Mouse (Mus musculus): ENCODE results near the gene Smtnl2. TPM values are rescaled to one million over a fixed set of nuclear protein-coding genes. Genes with fewer than 3 reads are reported as not detected.

Gene Smtnl2
- polyA plus RNA-seq, 1 experiment from 2014 or later, result 4.9 TPM

DNA sequence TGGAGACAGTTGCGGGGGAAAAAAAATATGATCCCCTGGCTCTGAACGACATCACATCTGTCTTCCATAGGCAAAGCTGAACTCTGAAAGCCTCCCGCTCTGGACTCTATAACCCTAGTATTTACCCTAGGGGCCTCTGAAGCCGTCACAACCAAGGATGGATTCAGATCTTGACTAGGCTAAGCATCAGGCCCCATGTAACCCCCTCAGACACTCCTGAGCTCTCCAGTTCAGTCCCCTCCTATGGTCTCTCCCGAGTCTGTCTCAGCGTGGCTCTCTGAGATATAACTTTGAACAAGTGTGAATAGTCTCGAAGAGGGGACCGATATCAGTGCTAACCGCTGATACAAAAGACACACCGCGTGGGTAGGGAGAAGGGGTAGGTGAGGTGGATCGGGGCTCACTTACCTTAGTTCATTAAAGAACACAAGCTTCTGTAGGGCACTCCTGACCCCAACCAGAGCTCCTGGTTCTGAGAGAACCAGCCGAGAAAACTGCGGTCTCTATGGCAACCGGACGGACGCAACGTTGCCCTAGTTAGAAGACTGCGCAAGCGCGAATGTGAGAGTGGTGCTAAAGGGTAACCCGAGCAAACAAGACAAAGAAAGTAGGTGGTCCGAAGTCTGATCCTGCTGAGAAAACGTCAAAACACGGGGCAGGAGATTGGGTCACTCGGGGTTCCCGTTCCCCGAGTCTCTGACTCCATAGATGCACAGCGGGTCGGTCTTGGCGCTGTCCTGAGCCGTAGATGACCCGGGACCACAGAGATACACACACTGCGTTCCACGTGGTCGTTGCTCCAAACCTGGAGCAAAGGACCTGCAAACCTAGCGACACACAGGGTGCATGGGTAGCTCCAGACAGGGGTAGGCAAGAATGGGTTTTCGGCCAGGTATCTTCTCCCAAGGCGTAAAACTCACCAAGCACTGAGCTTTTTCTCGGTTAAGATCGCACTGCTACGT, 49.8 kb downstream of the Smtnl2 start:
- Histone ChIP-seq H3K4me2 (ENCODE audit: low read depth, low read length) (peak overlapping the region; percentile 55), H3K27ac (ENCODE audit: low read length) (no peak overlapping the region), H3K9ac (ENCODE audit: low read depth, low read length) (no peak overlapping the region), H3K27me3 (ENCODE audit: control insufficient read depth, insufficient read depth, low read depth, low read length) (no peaks in the 10 kb centered on the region), H3K4me1 (ENCODE audit: control insufficient read depth, low read depth, low read length) (no peaks in the 10 kb centered on the region), H3K4me3 (ENCODE audit: low read depth, low read length) (peak overlapping the region; percentile 38), H3K9me3 (replicated peaks; ENCODE audit: control insufficient read depth, low read length) (no peaks in the 10 kb centered on the region), H3K36me3 (ENCODE audit: control insufficient read depth, insufficient read depth) (no peaks in the 10 kb centered on the region)
- WGBS (ENCODE audit: insufficient replicate concordance), result 10% methylated on average over 42 of the region's 42 CpGs
- ATAC-seq (ENCODE audit: low read depth), result no peak; the same call in 1 of the 2 replicates

DNA sequence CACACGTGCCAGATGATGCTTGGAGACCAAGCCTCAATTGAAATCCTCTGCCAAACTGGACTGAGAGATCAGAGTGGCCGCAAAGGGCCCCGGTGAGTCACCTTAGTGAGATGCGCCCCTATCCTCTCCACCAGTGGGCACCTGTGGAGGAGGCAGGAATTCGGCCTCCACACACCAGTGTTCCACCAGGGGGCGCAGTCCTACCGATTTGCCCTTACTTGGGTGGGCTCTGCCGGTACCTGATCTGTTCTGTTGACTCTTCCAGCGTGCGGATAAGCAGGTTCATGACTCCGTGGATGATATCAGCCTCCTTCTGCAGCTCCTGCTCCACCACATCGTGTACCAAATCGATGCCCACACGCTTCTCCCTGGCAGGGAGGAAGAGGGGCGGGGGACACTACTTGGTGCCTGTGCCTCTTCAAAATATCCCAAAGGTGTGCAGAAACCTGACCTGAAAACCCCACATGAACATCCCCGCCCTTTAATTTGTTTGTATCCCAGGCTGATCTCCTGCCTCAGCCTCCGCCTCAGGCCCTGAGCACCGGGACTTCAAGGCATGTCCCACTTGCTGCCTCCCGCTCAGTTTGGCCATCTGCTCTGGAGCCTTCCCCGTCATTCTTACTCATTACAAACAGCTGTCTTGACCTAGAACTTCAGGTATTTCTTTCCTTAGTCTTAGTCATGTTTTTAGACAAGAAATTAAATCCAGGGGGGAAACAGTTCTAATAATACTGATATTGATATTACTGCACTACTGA, 56.4 kb downstream of the Smtnl2 start:
- Histone ChIP-seq H3K27me3 (ENCODE audit: control insufficient read depth, insufficient read depth, low read depth, low read length) (no peaks in the 10 kb centered on the region), H3K4me2 (ENCODE audit: low read depth, low read length) (no peak overlapping the region), H3K4me1 (ENCODE audit: control insufficient read depth, low read depth, low read length) (no peaks in the 10 kb centered on the region), H3K27ac (ENCODE audit: low read length) (no peak overlapping the region), H3K36me3 (ENCODE audit: control insufficient read depth, insufficient read depth) (no peaks in the 10 kb centered on the region), H3K4me3 (ENCODE audit: low read depth, low read length) (no peak overlapping the region), H3K9me3 (replicated peaks; ENCODE audit: control insufficient read depth, low read length) (no peaks in the 10 kb centered on the region), H3K9ac (ENCODE audit: low read depth, low read length) (no peak overlapping the region)
- 0 out of 2 replicates have a peak, but pooled peaks have one; percentile 19 for ATAC-seq (ENCODE audit: low read depth)
- 19% methylated on average over 20 of the region's 20 CpGs for WGBS (ENCODE audit: insufficient replicate concordance)

DNA sequence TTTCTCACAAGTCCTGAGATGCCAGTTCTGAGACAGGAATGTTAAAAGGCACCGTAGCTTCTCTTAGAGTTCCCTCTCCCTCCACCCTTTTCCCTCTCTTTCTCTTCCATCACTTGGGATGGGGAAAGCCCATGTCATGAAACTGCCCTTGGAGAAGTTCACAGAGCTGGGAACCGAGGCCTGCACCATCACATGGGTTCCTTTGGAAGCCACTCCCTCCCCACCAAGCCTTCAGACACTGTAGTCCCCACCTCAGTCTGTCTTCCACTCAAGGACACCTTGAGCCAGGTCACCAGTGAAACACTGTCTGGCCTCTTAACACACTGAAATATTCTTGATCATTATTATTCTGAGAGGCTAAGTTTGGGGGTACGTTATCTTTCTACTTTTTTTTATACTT, 58.3 kb downstream of the Smtnl2 start:
- Histone ChIP-seq H3K4me3 (ENCODE audit: low read depth, low read length) (no peak overlapping the region), H3K27ac (ENCODE audit: low read length) (no peak overlapping the region)
- WGBS (ENCODE audit: insufficient replicate concordance), result 63% methylated on average over 3 of the region's 3 CpGs

DNA sequence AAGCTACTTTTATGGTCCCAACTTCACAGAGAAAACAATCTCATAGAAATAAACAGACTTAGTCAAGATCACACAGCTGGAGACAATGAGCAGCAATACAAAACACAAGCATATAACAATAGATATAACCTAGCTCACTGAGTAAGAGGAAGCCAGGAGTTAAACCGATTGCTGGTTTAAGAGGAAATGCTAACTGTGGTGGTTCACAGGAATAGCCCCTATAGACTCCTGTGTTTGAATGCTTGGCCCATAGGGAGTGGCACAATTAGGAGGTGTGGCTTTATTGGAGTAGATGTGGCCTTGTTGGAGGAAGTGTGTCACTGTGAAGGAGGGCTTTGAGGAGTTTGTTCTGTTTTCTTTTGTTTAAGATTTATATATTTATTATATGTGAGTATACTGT, 59.2 kb downstream of the Smtnl2 start:
- Histone ChIP-seq H3K4me2 (ENCODE audit: low read depth, low read length) (no peak overlapping the region), H3K4me1 (ENCODE audit: control insufficient read depth, low read depth, low read length) (no peaks in the 10 kb centered on the region; the same call in 1 of the 2 replicates), H3K36me3 (ENCODE audit: control insufficient read depth, insufficient read depth) (no peaks in the 10 kb centered on the region), H3K9ac (ENCODE audit: low read depth, low read length) (no peak overlapping the region), H3K4me3 (ENCODE audit: low read depth, low read length) (no peak overlapping the region), H3K27me3 (ENCODE audit: control insufficient read depth, insufficient read depth, low read depth, low read length) (no peaks in the 10 kb centered on the region), H3K27ac (ENCODE audit: low read length) (no peak overlapping the region), H3K9me3 (replicated peaks; ENCODE audit: control insufficient read depth, low read length) (no peaks in the 10 kb centered on the region)
- no peak for ATAC-seq (ENCODE audit: low read depth)
- WGBS (ENCODE audit: insufficient replicate concordance), result 9% methylated on average over 1 of the region's 1 CpGs

More for the DNA sequence above, 58.3 kb downstream of the Smtnl2 start:
- H3K36me3 ChIP-seq (ENCODE audit: control insufficient read depth, insufficient read depth), result no peaks in the 10 kb centered on the region
- ATAC-seq (ENCODE audit: low read depth), result no peak
- no peaks in the 10 kb centered on the region; the same call in 1 of the 2 replicates for H3K4me1 ChIP-seq (ENCODE audit: control insufficient read depth, low read depth, low read length)
- no peak overlapping the region for H3K9ac ChIP-seq (ENCODE audit: low read depth, low read length)
- no peak overlapping the region for H3K4me2 ChIP-seq (ENCODE audit: low read depth, low read length)
- H3K9me3 ChIP-seq (replicated peaks; ENCODE audit: control insufficient read depth, low read length), result no peaks in the 10 kb centered on the region
- no peaks in the 10 kb centered on the region for H3K27me3 ChIP-seq (ENCODE audit: control insufficient read depth, insufficient read depth, low read depth, low read length)

DNA sequence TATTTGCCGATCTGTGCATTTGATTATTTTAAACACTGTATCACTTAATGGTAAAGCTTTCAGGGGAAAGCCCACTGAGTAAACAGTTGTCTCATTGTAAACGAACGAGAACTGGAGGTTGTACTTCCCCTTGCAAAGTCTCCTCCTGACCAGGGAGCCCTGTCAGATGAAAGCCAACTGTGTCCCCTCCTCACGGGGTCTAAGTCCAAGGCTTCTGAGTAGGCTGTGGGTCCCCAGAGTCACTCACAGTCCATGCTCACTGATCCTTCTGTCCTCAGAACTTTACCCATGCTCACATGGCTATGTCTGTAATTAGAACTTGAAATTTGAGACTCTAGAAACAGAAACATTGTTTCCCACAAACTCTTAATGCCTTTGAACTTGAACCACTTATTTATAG, 61.9 kb downstream of the Smtnl2 start:
- Histone ChIP-seq H3K4me3 (ENCODE audit: low read depth, low read length) (no peak overlapping the region), H3K36me3 (ENCODE audit: control insufficient read depth, insufficient read depth) (no peaks in the 10 kb centered on the region), H3K27me3 (ENCODE audit: control insufficient read depth, insufficient read depth, low read depth, low read length) (no peaks in the 10 kb centered on the region), H3K27ac (ENCODE audit: low read length) (no peak overlapping the region), H3K9me3 (replicated peaks; ENCODE audit: control insufficient read depth, low read length) (no peaks in the 10 kb centered on the region), H3K9ac (ENCODE audit: low read depth, low read length) (no peak overlapping the region), H3K4me2 (ENCODE audit: low read depth, low read length) (no peak overlapping the region), H3K4me1 (ENCODE audit: control insufficient read depth, low read depth, low read length) (no peaks in the 10 kb centered on the region; the same call in 1 of the 2 replicates)
- ATAC-seq (ENCODE audit: low read depth), result no peak
- 39% methylated on average over 4 of the region's 4 CpGs for WGBS (ENCODE audit: insufficient replicate concordance)

DNA sequence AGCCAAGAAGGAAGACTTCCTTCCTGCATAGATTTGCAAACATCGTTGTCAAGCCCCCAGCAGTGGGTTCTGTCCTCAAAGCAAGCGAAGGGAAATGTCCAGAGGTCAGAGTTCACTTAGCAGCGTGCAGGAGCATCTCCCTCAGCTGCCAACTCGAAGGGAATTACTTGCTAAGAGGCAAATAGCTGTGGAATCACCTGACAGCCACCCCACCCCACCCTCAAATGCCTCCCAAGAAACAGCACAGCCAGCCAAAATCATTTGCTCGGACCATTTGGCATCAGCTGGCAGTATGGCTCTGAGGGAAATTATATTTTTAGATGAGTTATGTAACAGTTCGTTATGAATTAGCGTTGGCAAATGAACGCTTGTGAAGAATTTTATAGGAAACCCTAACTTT, 62.5 kb downstream of the Smtnl2 start:
- no peak overlapping the region for H3K27ac ChIP-seq (ENCODE audit: low read length)
- H3K9ac ChIP-seq (ENCODE audit: low read depth, low read length), result no peak overlapping the region
- no peaks in the 10 kb centered on the region for H3K36me3 ChIP-seq (ENCODE audit: control insufficient read depth, insufficient read depth)
- H3K4me2 ChIP-seq (ENCODE audit: low read depth, low read length), result no peak overlapping the region
- ATAC-seq (ENCODE audit: low read depth), result no peak
- H3K4me3 ChIP-seq (ENCODE audit: low read depth, low read length), result no peak overlapping the region
- H3K4me1 ChIP-seq (ENCODE audit: control insufficient read depth, low read depth, low read length), result no peaks in the 10 kb centered on the region; the same call in 1 of the 2 replicates
- H3K9me3 ChIP-seq (replicated peaks; ENCODE audit: control insufficient read depth, low read length), result no peaks in the 10 kb centered on the region
- no peaks in the 10 kb centered on the region for H3K27me3 ChIP-seq (ENCODE audit: control insufficient read depth, insufficient read depth, low read depth, low read length)
- WGBS (ENCODE audit: insufficient replicate concordance), result 45% methylated on average over 8 of the region's 8 CpGs

DNA sequence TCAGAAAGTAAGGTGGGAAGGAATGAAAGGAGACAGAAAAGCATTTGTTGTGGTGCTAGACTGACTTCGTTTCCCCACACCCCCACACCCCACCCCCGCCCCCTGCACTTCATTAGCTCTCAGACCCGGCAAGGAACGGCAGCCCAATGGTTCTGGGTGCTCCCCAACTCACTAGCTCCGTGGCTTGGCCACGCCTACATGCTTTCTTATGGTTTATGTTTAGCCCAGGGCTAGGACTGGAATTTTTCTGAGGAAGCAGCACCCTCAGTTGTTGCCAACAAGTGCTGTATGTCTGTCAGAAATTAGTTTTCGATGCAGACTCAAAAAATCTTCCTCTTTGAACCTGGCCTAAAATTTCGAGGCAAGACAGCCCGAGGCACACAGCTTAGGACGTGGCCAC, 63.0 kb downstream of the Smtnl2 start:
- no peak overlapping the region for H3K4me3 ChIP-seq (ENCODE audit: low read depth, low read length)
- H3K4me2 ChIP-seq (ENCODE audit: low read depth, low read length), result no peak overlapping the region
- H3K4me1 ChIP-seq (ENCODE audit: control insufficient read depth, low read depth, low read length), result no peaks in the 10 kb centered on the region; the same call in 1 of the 2 replicates
- no peaks in the 10 kb centered on the region for H3K27me3 ChIP-seq (ENCODE audit: control insufficient read depth, insufficient read depth, low read depth, low read length)
- 46% methylated on average over 10 of the region's 10 CpGs for WGBS (ENCODE audit: insufficient replicate concordance)
- no peaks in the 10 kb centered on the region for H3K36me3 ChIP-seq (ENCODE audit: control insufficient read depth, insufficient read depth)
- ATAC-seq (ENCODE audit: low read depth), result no peak
- no peak overlapping the region for H3K27ac ChIP-seq (ENCODE audit: low read length)
- no peaks in the 10 kb centered on the region for H3K9me3 ChIP-seq (replicated peaks; ENCODE audit: control insufficient read depth, low read length)
- H3K9ac ChIP-seq (ENCODE audit: low read depth, low read length), result no peak overlapping the region

DNA sequence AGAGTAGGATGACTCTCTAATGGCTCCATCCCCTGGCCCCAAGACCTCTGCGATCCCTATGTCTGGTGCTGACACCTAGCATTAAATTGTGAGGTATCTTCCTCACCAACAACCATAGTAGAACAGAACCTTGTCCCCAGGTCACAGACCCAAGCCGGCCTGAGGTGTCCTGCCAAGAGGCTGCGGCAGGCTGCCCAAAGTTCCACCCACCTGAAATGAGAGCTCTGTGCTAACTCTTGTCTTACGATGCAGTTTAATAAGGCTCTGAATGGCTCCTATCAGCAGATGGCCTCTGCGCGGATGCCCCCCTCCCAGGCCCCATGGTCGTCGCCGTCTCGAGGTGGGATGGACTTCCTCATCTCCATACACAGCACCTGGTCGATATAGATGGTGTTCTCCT, 67.0 kb downstream of the Smtnl2 start:
- H3K9ac ChIP-seq (ENCODE audit: low read depth, low read length), result no peak overlapping the region
- H3K36me3 ChIP-seq (ENCODE audit: control insufficient read depth, insufficient read depth), result no peaks in the 10 kb centered on the region
- H3K27ac ChIP-seq (ENCODE audit: low read length), result no peak overlapping the region
- no peak for ATAC-seq (ENCODE audit: low read depth)
- H3K4me2 ChIP-seq (ENCODE audit: low read depth, low read length), result no peak overlapping the region
- WGBS (ENCODE audit: insufficient replicate concordance), result 74% methylated on average over 11 of the region's 11 CpGs
- H3K9me3 ChIP-seq (replicated peaks; ENCODE audit: control insufficient read depth, low read length), result no peaks in the 10 kb centered on the region
- H3K27me3 ChIP-seq (ENCODE audit: control insufficient read depth, insufficient read depth, low read depth, low read length), result no peaks in the 10 kb centered on the region
- H3K4me3 ChIP-seq (ENCODE audit: low read depth, low read length), result no peak overlapping the region
- H3K4me1 ChIP-seq (ENCODE audit: control insufficient read depth, low read depth, low read length), result no peaks in the 10 kb centered on the region; the same call in 1 of the 2 replicates
